Mouse (Mus musculus) heart, postnatal 0 days (tissue): ENCODE measurements around the gene Hipk2.

Source experiments
- CTCF ChIP-seq: IDR thresholded peaks from 2 replicates; pipeline ENCODE4 v1.5.1; 2016; ENCODE audit warnings: antibody characterized with exemption, control low read depth, low read depth
- EP300 ChIP-seq: IDR thresholded peaks from 2 replicates; pipeline ENCODE4 v1.6.1; 2016; ENCODE audit warnings: antibody characterized with exemption, low read depth

DNA sequence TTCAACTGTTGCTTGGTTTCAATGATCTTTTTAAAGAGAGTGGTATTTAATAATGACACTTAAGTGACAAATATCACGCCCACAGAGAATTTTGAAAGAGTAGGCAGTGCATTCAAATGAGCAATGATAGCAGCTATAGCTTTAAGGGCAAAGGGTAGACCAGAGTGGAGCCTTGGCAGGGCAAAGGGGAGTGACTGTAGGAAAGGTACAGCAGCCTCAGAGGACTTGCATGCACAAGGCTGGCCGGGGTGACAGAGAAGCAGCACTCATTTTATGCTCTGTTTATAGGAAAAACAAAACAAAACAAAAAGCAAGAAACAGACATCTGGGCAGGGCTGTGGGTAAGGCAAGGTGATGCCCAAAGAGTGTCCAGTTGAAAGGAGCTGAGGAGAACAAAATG lies 5.5 kb upstream of the Hipk2 start:
- TF ChIP-seq CTCF (no peak), EP300 (no peak)
